Mouse (Mus musculus) granulocyte monocyte progenitor cell, adult 5-6 weeks (primary cell): ENCODE results near the gene Tmem242. TPM values are rescaled to one million over a fixed set of nuclear protein-coding genes. Genes with fewer than 3 reads are reported as not detected.
"Not testable (repeated sequence)": the region's sequence is repeated elsewhere in the genome, so short reads cannot be mapped to it uniquely, and the experiment has no call there.

ENCODE experiments used
- ATAC-seq: replicated peaks from 2 replicates; pipeline ENCODE4 v1.8.0; 2016; ENCODE audit warnings: mild to moderate bottlenecking, moderate TSS enrichment, inconsistent platforms; ENCODE audit not compliant: poor library complexity, severe bottlenecking
- total RNA-seq, 2 experiments: library from RNA; stranded (forward) in 1 of 2; stranded (reverse) in 1 of 2; fragments of 200-712, 200-1000 nt in 1 of 2; fragments of >200 nt in 1 of 2; fragmentation: Nextera tagmentation in 1 of 2; gene quantifications; 2 replicates each; pipeline ENCODE4 v1.2.3; 2014 to 2017

Gene Tmem242
- 52.6 and 66.6 TPM in 2 replicates for total RNA-seq (2014; fragmentation: Nextera tagmentation)
- total RNA-seq (2017): 48.4 and 54.3 TPM in 2 replicates

GRCm38 (mm10) chr17:5440159-5440971, at the start of gene Tmem242:
TSS of gene Tmem242 (minus strand) at chr17:5440259.
- ATAC-seq: peak; percentile 89

GRCm38 (mm10) chr17:5488156-5488555, 48.1 kb upstream of the Tmem242 start:
- no peak for ATAC-seq

- no peak for ATAC-seq
Observed at GRCm38 (mm10) chr17:5484663-5485062, 44.6 kb upstream of the Tmem242 start.

GRCm38 (mm10) chr17:5483456-5483855, 43.4 kb upstream of the Tmem242 start:
- peak; percentile 33; the same call in 1 of the 2 replicates for ATAC-seq

- peak; percentile 80 for ATAC-seq
Observed at GRCm38 (mm10) chr17:5475960-5476725, 36.1 kb upstream of the Tmem242 start.

- ATAC-seq: peak; percentile 67
Observed at GRCm38 (mm10) chr17:5472268-5472667, 32.2 kb upstream of the Tmem242 start.

- no peak for ATAC-seq
Observed at GRCm38 (mm10) chr17:5467177-5467576, 27.1 kb upstream of the Tmem242 start.

- ATAC-seq: no peak
Observed at GRCm38 (mm10) chr17:5466736-5467135, 26.7 kb upstream of the Tmem242 start.

- no peak for ATAC-seq
Observed at GRCm38 (mm10) chr17:5463912-5464311, 23.9 kb upstream of the Tmem242 start.

GRCm38 (mm10) chr17:5453657-5454056, 13.6 kb upstream of the Tmem242 start:
- ATAC-seq: no peak

GRCm38 (mm10) chr17:5443751-5444150, 3.7 kb upstream of the Tmem242 start:
- ATAC-seq: no peak

- no peak for ATAC-seq
Observed at GRCm38 (mm10) chr17:5443260-5443659, 3.2 kb upstream of the Tmem242 start.

- not testable (repeated sequence) for ATAC-seq
Observed at GRCm38 (mm10) chr17:5442403-5442802, 2.3 kb upstream of the Tmem242 start.

GRCm38 (mm10) chr17:5439831-5440158, 264 bp downstream of the Tmem242 start:
- peak; percentile 22 for ATAC-seq

- peak; percentile 38 for ATAC-seq
Observed at GRCm38 (mm10) chr17:5429772-5430133, 10.3 kb downstream of the Tmem242 start.

- ATAC-seq: peak; percentile 99
Observed at GRCm38 (mm10) chr17:5429090-5429771, 10.8 kb downstream of the Tmem242 start.

- ATAC-seq: no peak
Observed at GRCm38 (mm10) chr17:5425204-5425603, 14.9 kb downstream of the Tmem242 start.

GRCm38 (mm10) chr17:5424156-5424555, 15.9 kb downstream of the Tmem242 start:
- ATAC-seq: no peak

GRCm38 (mm10) chr17:5421835-5422234, 18.2 kb downstream of the Tmem242 start:
- no peak for ATAC-seq

- no peak for ATAC-seq
Observed at GRCm38 (mm10) chr17:5419771-5420518, 20.1 kb downstream of the Tmem242 start.
